Mouse (Mus musculus) central nervous system, embryonic 18 days (tissue): ENCODE results near the gene Pafah1b1. TPM values are rescaled to one million over a fixed set of nuclear protein-coding genes. Genes with fewer than 3 reads are reported as not detected.

ENCODE experiments used
- polyA plus RNA-seq: library from polyadenylated mRNA; depleted of rRNA; stranded (reverse); fragments of >200 nt; gene quantifications from 2 replicates; pipeline ENCODE4 v1.2.3, GENCODE M21; 2012; rRNA removed

Gene Pafah1b1
- 150 and 161 TPM in 2 replicates for polyA plus RNA-seq

GRCm38 (mm10) chr11:74724235-74724791 lies at the start of gene Pafah1b1:
Pafah1b1 (minus strand) TSS chr11:74724670.

DNA sequence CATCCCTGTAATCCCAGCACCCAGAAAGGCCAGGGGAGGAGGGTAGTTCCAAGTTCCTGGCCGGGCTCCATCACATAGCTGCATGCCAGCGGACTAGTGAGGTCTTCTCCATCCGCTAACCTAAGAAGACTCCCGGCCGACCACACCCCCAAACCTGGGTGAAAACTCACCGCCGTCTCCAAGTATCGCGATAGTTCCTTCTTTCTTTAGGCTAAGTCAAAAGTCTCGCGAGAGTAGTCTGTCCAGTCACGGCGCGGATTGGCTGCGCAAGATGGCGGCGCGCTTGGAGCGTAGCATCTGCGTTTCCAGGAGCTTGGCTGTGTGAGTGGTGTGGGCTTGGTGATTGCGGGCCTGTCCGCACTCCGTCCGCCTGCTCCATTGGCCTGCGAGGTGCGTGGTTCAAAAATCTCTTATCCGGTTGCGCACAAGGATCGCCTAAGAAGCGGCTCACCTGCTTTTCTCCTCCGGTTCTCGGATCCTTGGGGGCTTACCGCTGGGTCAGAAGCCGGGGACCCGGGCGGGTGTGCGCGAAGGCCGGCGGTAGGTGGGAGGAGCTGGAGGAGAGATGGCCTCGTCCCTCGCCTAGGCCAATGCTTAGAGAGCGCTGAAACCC lies 46.2 kb upstream of the Pafah1b1 start, which contains the start of gene Mettl16:
Mettl16 (plus strand) TSS at position 236 of the 613 bp plus-strand sequence.

GRCm38 (mm10) chr11:74649095-74649646 lies 75.3 kb downstream of the Pafah1b1 start, which contains the start of gene Cluh:
Cluh (plus strand) TSS chr11:74649495.

Other genes with a start within 250 kb of the Pafah1b1 start
- 28.6 and 29.5 TPM in 2 replicates for gene Rap1gap2, start 113.8 kb downstream of the Pafah1b1 start, polyA plus RNA-seq
- gene Ccdc92b, start 105.1 kb downstream of the Pafah1b1 start, polyA plus RNA-seq = 9.4 and 10.8 TPM in 2 replicates
- gene Cluh, start 75.2 kb downstream of the Pafah1b1 start, polyA plus RNA-seq = 29.9 and 31.6 TPM in 2 replicates
- 18.1 and 18.4 TPM in 2 replicates for gene Mettl16, start 46.2 kb upstream of the Pafah1b1 start, polyA plus RNA-seq
- 16.0 and 18.9 TPM in 2 replicates for gene Mnt, start 106.2 kb upstream of the Pafah1b1 start, polyA plus RNA-seq
- gene Sgsm2, start 172.4 kb upstream of the Pafah1b1 start, polyA plus RNA-seq = 59.4 and 62.1 TPM in 2 replicates
- 21.8 and 24.8 TPM in 2 replicates for gene Tsr1, start 173.4 kb upstream of the Pafah1b1 start, polyA plus RNA-seq
- 27.2 and 31.7 TPM in 2 replicates for gene Smg6, start 201.2 kb upstream of the Pafah1b1 start, polyA plus RNA-seq
- gene Srr, start 201.3 kb upstream of the Pafah1b1 start, polyA plus RNA-seq = 32.0 and 33.2 TPM in 2 replicates